Mouse (Mus musculus) limb, embryonic 12.5 days (tissue): Measurements from ENCODE around the gene Olfr441. TPM values are rescaled to one million over a fixed set of nuclear protein-coding genes. Genes with fewer than 3 reads are reported as not detected.
"Not testable (repeated sequence)": the region's sequence is repeated elsewhere in the genome, so short reads cannot be mapped to it uniquely, and the experiment has no call there.

Experiments
- ATAC-seq: fragments of 200-750 bp; cut with Nextera tagmentation; 2 replicates; pipeline ENCODE4 v1.8.0; 2017; ENCODE audit warnings: low read depth, moderate TSS enrichment; ENCODE audit not compliant: insufficient number of reproducible peaks, insufficient read depth, low FRiP score, low TSS enrichment
- H3K27ac ChIP-seq: fragments of 300-500 bp; sonication (generic); 2 replicates; pipeline ENCODE4 v1.5.1; 2016; ENCODE audit warnings: mild to moderate bottlenecking, moderate library complexity
- H3K27me3 ChIP-seq: fragments of 300-500 bp; sonication (generic); 2 replicates; pipeline ENCODE4 v1.6.1; 2016; ENCODE audit warnings: mild to moderate bottlenecking, moderate library complexity
- H3K36me3 ChIP-seq: fragments of 300-500 bp; sonication (generic); 2 replicates; pipeline ENCODE4 v1.6.1; 2016; ENCODE audit warnings: mild to moderate bottlenecking, moderate library complexity
- H3K4me1 ChIP-seq: fragments of 300-500 bp; sonication (generic); replicated peaks from 2 replicates; pipeline ENCODE4 v1.6.1; 2016
- H3K4me2 ChIP-seq: fragments of 300-500 bp; sonication (generic); 2 replicates; pipeline ENCODE4 v1.6.1; 2016; ENCODE audit warnings: mild to moderate bottlenecking, moderate library complexity
- H3K4me3 ChIP-seq: fragments of 300-500 bp; sonication (generic); replicated peaks from 2 replicates; pipeline ENCODE4 v1.5.1; 2016; ENCODE audit warnings: mild to moderate bottlenecking
- H3K9ac ChIP-seq: fragments of 300-500 bp; sonication (generic); replicated peaks from 2 replicates; pipeline ENCODE4 v1.6.1; 2016; ENCODE audit warnings: mild to moderate bottlenecking, moderate library complexity
- H3K9me3 ChIP-seq: fragments of 300-500 bp; sonication (generic); 2 replicates; pipeline ENCODE4 v1.6.1; 2016; ENCODE audit warnings: mild to moderate bottlenecking, moderate library complexity
- WGBS: fragments of 180-500 bp; shearing (Covaris S2); methylation state at CpG from one replicate; pipeline ENCODE4 v1.1.7; 2016; 5-methylcytosine and 5-hydroxymethylcytosine counted together
- polyA plus RNA-seq: library from polyadenylated mRNA; unstranded; fragments of >200 nt; fragmentation: Nextera tagmentation; extraction: Ambion mirVana; gene quantifications from 2 replicates; pipeline ENCODE4 v1.2.1, GENCODE M21; 2016

Olfr441 gene
- not detected in 2 replicates for polyA plus RNA-seq

- H3K4me2 ChIP-seq, H3K9ac ChIP-seq, H3K27ac ChIP-seq, H3K4me1 ChIP-seq, H3K27me3 ChIP-seq, ATAC-seq, H3K4me3 ChIP-seq, H3K9me3 ChIP-seq, H3K36me3 ChIP-seq: not testable (repeated sequence)
- WGBS, result 92% methylated on average over 1 of the region's 1 CpGs
These were observed at the start of gene Olfr441 for GRCm38 (mm10) chr6:43106069-43106468. Gene Olfr441, plus strand, starts transcription at chr6:43106369.

- H3K27me3 ChIP-seq, result no peaks in the 10 kb centered on the region
- no peak overlapping the region for H3K4me2 ChIP-seq
- no peak overlapping the region for H3K27ac ChIP-seq
- WGBS, result 19% methylated on average over 2 of the region's 2 CpGs
- ATAC-seq, result no peak
- H3K4me1 ChIP-seq, result no peaks in the 10 kb centered on the region
- no peaks in the 10 kb centered on the region for H3K36me3 ChIP-seq
- H3K4me3 ChIP-seq, result no peak overlapping the region
- no peak overlapping the region for H3K9ac ChIP-seq
- no peaks in the 10 kb centered on the region for H3K9me3 ChIP-seq
These were observed 27.4 kb upstream of the Olfr441 start for GRCm38 (mm10) chr6:43078750-43079149.

DNA sequence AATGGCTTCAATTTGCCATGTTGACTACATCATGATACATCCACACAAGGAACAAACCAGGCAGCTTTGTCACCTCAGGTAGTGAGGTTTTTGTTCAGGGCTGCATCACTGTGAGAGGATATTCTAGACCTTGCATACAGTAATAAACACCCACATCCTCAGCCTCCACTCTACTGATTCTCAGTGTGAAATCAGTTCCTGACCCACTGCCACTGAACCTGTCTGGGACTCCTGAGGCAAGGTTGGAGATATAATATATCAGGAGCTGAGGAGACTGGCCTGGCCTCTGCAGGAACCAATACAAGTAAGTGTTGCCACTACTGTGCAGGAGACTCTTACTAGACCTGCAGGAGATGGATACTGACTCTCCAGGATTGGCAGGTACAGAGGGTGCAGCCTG is 24.8 kb upstream of the Olfr441 start:
- H3K9me3 ChIP-seq, H3K27me3 ChIP-seq, ATAC-seq: not testable (repeated sequence)

GRCm38 (mm10) chr6:43146267-43146666 is 40.1 kb downstream of the Olfr441 start, which contains the start of gene Olfr237-ps1:
Gene Olfr237-ps1, plus strand, starts transcription at chr6:43146567.
- WGBS, result 82% methylated on average over 2 of the region's 2 CpGs
- not testable (repeated sequence) for H3K4me2 ChIP-seq, H3K4me3 ChIP-seq

More for the DNA sequence above, 24.8 kb upstream of the Olfr441 start:
- H3K4me3 ChIP-seq, H3K4me1 ChIP-seq, H3K4me2 ChIP-seq, H3K9ac ChIP-seq, H3K27ac ChIP-seq, H3K36me3 ChIP-seq: not testable (repeated sequence)

DNA sequence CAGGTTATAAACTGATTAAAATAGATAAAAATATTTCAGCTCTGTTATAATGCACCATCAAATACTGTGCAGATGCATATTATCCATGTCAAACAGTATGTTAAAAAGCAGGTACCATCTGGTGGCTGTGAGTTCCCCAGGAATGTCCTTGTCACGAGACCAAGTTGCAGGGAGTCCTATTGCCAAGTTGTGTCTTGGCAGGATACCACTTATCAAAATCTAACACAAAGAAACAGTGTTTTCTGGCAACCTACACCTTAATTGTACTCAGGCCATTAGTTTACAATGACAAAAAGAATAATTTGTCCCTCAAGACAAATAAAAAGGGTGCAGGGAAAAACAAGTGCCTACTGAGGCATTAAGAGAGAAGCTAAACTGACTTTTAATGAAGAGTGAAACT is 53.3 kb downstream of the Olfr441 start:
- Histone ChIP-seq H3K36me3 (no peaks in the 10 kb centered on the region), H3K27ac (no peak overlapping the region), H3K4me1 (no peaks in the 10 kb centered on the region), H3K27me3 (no peaks in the 10 kb centered on the region), H3K4me2 (no peak overlapping the region), H3K9me3 (no peaks in the 10 kb centered on the region), H3K9ac (no peak overlapping the region), H3K4me3 (no peak overlapping the region)
- ATAC-seq, result no peak
- WGBS, result 70% methylated on average over 1 of the region's 1 CpGs

More at GRCm38 (mm10) chr6:43146267-43146666, 40.1 kb downstream of the Olfr441 start, which contains the start of gene Olfr237-ps1:
- H3K27ac ChIP-seq, H3K9ac ChIP-seq, H3K27me3 ChIP-seq, H3K36me3 ChIP-seq, H3K9me3 ChIP-seq, H3K4me1 ChIP-seq, ATAC-seq: not testable (repeated sequence)

DNA sequence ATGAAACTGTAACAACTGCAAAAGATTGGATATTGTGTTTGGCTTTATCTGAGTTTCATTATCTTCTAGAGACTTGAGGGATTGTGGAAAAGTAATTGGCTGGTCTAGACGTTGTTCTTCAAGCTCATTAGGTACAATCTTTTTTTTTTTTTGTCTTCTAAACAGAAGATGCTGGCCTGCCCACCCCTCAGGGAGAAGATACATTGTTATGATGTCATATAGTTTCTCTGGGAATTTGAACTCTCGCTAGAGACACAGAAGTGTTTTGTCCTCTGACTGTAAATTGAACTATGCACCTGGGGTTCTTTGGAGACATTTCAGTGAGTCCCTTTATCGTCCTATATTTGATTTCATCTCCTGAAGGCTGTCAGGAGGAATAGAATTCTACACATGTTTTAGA is 56.8 kb downstream of the Olfr441 start, which contains the start of gene Olfr437:
TSS of gene Olfr437 (plus strand) at position 301 of the 400 bp plus-strand sequence.
- no peak within 1 kb of the TSS for H3K4me3 ChIP-seq
- H3K36me3 ChIP-seq, result no peaks in the 10 kb centered on the region
- H3K4me2 ChIP-seq, result no peak within 1 kb of the TSS
- H3K9ac ChIP-seq, result no peak within 1 kb of the TSS
- ATAC-seq, result no peak
- no peak within 1 kb of the TSS for H3K27ac ChIP-seq
- 70% methylated on average over 3 of the region's 3 CpGs for WGBS
- no peaks in the 10 kb centered on the region for H3K4me1 ChIP-seq
- no peaks in the 10 kb centered on the region for H3K27me3 ChIP-seq
- H3K9me3 ChIP-seq, result no peaks in the 10 kb centered on the region

DNA sequence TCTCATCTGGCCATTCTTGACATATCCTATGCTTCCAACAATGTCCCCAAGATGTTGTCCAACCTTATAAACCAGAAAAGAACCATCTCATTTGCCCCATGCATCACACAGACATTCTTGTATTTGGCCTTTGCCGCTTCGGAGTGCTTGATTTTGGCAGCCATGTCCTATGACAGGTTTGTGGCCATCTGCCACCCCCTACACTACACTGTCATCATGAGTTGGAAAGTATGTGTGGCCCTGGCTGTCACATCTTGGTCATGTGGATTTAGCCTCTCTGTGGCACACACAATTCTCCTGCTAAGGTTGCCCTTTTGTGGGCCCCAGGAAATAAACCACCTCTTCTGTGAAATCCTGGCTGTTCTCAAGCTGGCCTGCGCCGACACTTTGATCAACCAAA is 61.1 kb downstream of the Olfr441 start:
- no peak overlapping the region for H3K9ac ChIP-seq
- no peak overlapping the region for H3K27ac ChIP-seq
- ATAC-seq, result no peak
- H3K4me3 ChIP-seq, result no peak overlapping the region
- H3K36me3 ChIP-seq, result no peaks in the 10 kb centered on the region
- H3K4me2 ChIP-seq, result no peak overlapping the region
- H3K4me1 ChIP-seq, result no peaks in the 10 kb centered on the region
- WGBS, result 94% methylated on average over 4 of the region's 4 CpGs
- H3K27me3 ChIP-seq, result no peaks in the 10 kb centered on the region
- no peaks in the 10 kb centered on the region for H3K9me3 ChIP-seq

Other genes with a start within 250 kb of the Olfr441 start
- not detected in 2 replicates for gene Olfr448, start 215.9 kb upstream of the Olfr441 start, polyA plus RNA-seq
- gene Olfr447, start 197.5 kb upstream of the Olfr441 start, polyA plus RNA-seq, result not detected in 2 replicates
- gene Olfr446, start 185.0 kb upstream of the Olfr441 start, polyA plus RNA-seq, result not detected in 2 replicates
- not detected in 2 replicates for gene Olfr444, start 157.3 kb upstream of the Olfr441 start, polyA plus RNA-seq
- not detected in 2 replicates for gene Olfr237-ps1, start 40.2 kb downstream of the Olfr441 start, polyA plus RNA-seq
- gene Olfr437, start 56.9 kb downstream of the Olfr441 start, polyA plus RNA-seq, result not detected in 2 replicates
- not detected in 2 replicates for gene Olfr13, start 65.8 kb downstream of the Olfr441 start, polyA plus RNA-seq
- not detected in 2 replicates for gene Olfr435, start 90.8 kb downstream of the Olfr441 start, polyA plus RNA-seq
- gene Olfr434, start 106.7 kb downstream of the Olfr441 start, polyA plus RNA-seq, result not detected in 2 replicates
- not detected in 2 replicates for gene Olfr47, start 125.2 kb downstream of the Olfr441 start, polyA plus RNA-seq
- 7.4 and 8.7 TPM in 2 replicates for gene Arhgef5, start 159.2 kb downstream of the Olfr441 start, polyA plus RNA-seq
- not detected in 2 replicates for gene Nobox, start 203.2 kb downstream of the Olfr441 start, polyA plus RNA-seq